Mouse (Mus musculus): ENCODE results near the gene Plcb1.

DNA sequence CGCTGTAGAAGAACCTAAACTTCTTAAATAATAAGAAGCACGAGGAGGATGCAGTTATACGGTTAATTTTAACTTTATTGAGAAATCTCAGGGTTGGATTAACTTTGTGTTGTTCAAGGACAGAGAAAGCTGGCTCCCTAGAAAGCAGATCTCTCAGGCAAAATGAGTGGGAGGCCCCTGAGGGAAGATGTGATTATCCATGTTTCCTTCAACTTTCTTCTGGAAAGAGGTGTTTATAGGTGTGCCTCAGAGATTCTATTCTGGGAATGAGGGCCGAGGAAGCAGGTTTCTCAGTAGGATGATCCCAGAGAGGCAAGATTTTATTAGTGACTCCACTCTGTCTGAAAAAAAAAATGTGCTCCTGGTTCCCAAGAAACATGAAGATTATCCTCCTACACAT is 180.3 kb downstream of the Plcb1 start:
- TF ChIP-seq POLR2A (IDR thresholded peaks at IDR 0.05; ENCODE audit: insufficient read depth, low read depth, low read length) (no peak), EP300 (IDR thresholded peaks at IDR 0.05; ENCODE audit: insufficient read depth, low read depth, low read length) (no peak)
